Mouse (Mus musculus) liver, embryonic 12.5 days (tissue): Measurements from ENCODE around the gene Acap3. TPM values are rescaled to one million over a fixed set of nuclear protein-coding genes. Genes with fewer than 3 reads are reported as not detected.

Experiments used
- ATAC-seq: fragments of 200-750 bp; cut with Nextera tagmentation; 2 replicates; pipeline ENCODE4 v1.8.0; 2017; ENCODE audit warnings: moderate number of reproducible peaks, mild to moderate bottlenecking, moderate library complexity
- H3K27ac ChIP-seq: fragments of 300-500 bp; sonication (generic); 2 replicates; pipeline ENCODE4 v1.5.1; 2016; ENCODE audit warnings: mild to moderate bottlenecking
- H3K27me3 ChIP-seq: fragments of 300-500 bp; sonication (generic); replicated peaks from 2 replicates; pipeline ENCODE4 v1.6.1; 2016; ENCODE audit warnings: mild to moderate bottlenecking, moderate library complexity
- H3K36me3 ChIP-seq: fragments of 300-500 bp; sonication (generic); 2 replicates; pipeline ENCODE4 v1.6.1; 2016; ENCODE audit warnings: mild to moderate bottlenecking, moderate library complexity
- H3K4me1 ChIP-seq: fragments of 300-500 bp; sonication (generic); 2 replicates; pipeline ENCODE4 v1.6.1; 2016
- H3K4me2 ChIP-seq: fragments of 300-500 bp; sonication (generic); 2 replicates; pipeline ENCODE4 v1.6.1; 2016; ENCODE audit warnings: mild to moderate bottlenecking, moderate library complexity
- H3K4me3 ChIP-seq: fragments of 300-500 bp; sonication (generic); 2 replicates; pipeline ENCODE4 v1.5.1; 2016; ENCODE audit warnings: mild to moderate bottlenecking, moderate library complexity
- H3K9ac ChIP-seq: fragments of 300-500 bp; sonication (generic); 2 replicates; pipeline ENCODE4 v1.6.1; 2016; ENCODE audit warnings: mild to moderate bottlenecking, moderate library complexity
- H3K9me3 ChIP-seq: fragments of 300-500 bp; sonication (generic); replicated peaks from 2 replicates; pipeline ENCODE4 v1.6.1; 2016; ENCODE audit warnings: mild to moderate bottlenecking, moderate library complexity
- WGBS: fragments of 180-500 bp; shearing (Covaris S2); methylation state at CpG from one replicate; pipeline ENCODE4 v1.1.7; 2016; ENCODE audit not compliant: insufficient replicate concordance; 5-methylcytosine and 5-hydroxymethylcytosine counted together
- polyA plus RNA-seq: library from polyadenylated mRNA; unstranded; fragments of >200 nt; fragmentation: Nextera tagmentation; extraction: Ambion mirVana; gene quantifications from 2 replicates; pipeline ENCODE4 v1.2.1, GENCODE M21; 2016

The Acap3 gene
- polyA plus RNA-seq = 13.4 and 13.6 TPM in 2 replicates

GRCm38 (mm10) chr4:155891551-155892001, at the start of gene Acap3, which contains the start of gene Pusl1:
Gene Acap3 (plus strand): TSS chr4:155891822.
Gene Pusl1 (minus strand): TSS chr4:155891781.
- Histone ChIP-seq H3K9me3 (no peaks in the 10 kb centered on the region), H3K4me1 (peaks cover 49% of the 10 kb centered on the region), H3K9ac (peak within 1 kb of the TSS; percentile 85), H3K4me2 (peak within 1 kb of the TSS; percentile 100), H3K27me3 (no peaks in the 10 kb centered on the region), H3K27ac (peak within 1 kb of the TSS; percentile 92), H3K4me3 (peak within 1 kb of the TSS; percentile 79), H3K36me3 (peaks cover 51% of the 10 kb centered on the region)
- ATAC-seq = peak; percentile 84
- WGBS = under 1% methylated on average over 52 of the region's 52 CpGs

- peaks cover 45% of the 10 kb centered on the region for H3K4me1 ChIP-seq
- H3K4me3 ChIP-seq = no peak overlapping the region
- H3K4me2 ChIP-seq = no peak overlapping the region
- no peaks in the 10 kb centered on the region for H3K36me3 ChIP-seq
- WGBS = 73% methylated on average over 5 of the region's 5 CpGs
- peaks cover 51% of the 10 kb centered on the region for H3K27me3 ChIP-seq
- ATAC-seq = no peak
- no peak overlapping the region for H3K9ac ChIP-seq
- H3K27ac ChIP-seq = no peak overlapping the region
- no peaks in the 10 kb centered on the region for H3K9me3 ChIP-seq
Observed at GRCm38 (mm10) chr4:155843231-155843630, 48.4 kb upstream of the Acap3 start.

DNA sequence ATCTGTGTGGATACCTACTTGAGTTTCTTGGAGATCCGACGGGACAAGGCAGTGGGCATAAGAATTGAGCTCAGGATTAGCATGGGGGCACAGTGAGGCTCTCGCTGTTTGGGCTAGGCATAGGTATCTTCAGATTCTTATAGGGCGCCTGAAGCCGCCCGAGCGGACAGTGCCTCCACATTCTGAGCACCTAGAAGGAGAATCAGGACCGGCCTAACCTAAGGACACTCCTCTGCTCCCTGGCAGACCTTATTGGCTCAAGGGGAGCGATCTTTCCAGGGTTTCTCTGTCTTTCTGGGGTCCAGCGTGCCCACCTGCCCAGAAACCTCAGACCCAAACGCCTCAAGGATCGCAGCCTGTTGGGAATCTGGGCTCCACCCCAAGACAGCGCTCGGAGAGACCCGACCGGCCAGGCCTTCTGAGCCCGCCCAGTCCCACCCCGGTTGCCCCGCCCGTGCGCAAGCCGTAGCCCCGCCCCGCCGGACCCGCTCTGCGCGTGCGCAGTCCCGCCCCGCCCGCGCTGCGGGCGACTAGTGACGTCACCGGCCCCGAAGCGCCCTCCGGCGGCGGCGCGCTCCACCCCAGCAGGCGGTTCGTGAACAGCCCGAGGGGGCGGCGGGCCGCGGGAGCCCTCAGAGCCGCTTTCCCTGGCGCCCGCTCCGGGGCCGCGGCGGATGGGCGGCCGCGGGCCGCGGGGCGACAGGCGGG, 44.6 kb upstream of the Acap3 start, which contains the start of gene Dvl1:
TSS of gene Dvl1 (plus strand) at position 532 of the 708 bp plus-strand sequence.
- peak within 1 kb of the TSS; percentile 81 for H3K27ac ChIP-seq
- WGBS = 4% methylated on average over 43 of the region's 65 CpGs
- H3K4me3 ChIP-seq = peak within 1 kb of the TSS; percentile 90
- H3K36me3 ChIP-seq = no peaks in the 10 kb centered on the region
- peak within 1 kb of the TSS; percentile 99 for H3K4me2 ChIP-seq
- H3K4me1 ChIP-seq = peaks cover 42% of the 10 kb centered on the region
- H3K27me3 ChIP-seq = peaks cover 23% of the 10 kb centered on the region
- peak within 1 kb of the TSS; percentile 91 for H3K9ac ChIP-seq
- no peaks in the 10 kb centered on the region for H3K9me3 ChIP-seq
- ATAC-seq = peak; percentile 93

GRCm38 (mm10) chr4:155847591-155848352, 43.9 kb upstream of the Acap3 start:
- Histone ChIP-seq H3K9ac (peak overlapping the region; percentile 91), H3K4me2 (peak overlapping the region; percentile 99), H3K27ac (peak overlapping the region; percentile 81), H3K36me3 (no peaks in the 10 kb centered on the region), H3K27me3 (peaks cover 15% of the 10 kb centered on the region), H3K4me3 (peak overlapping the region; percentile 90), H3K9me3 (no peaks in the 10 kb centered on the region), H3K4me1 (peaks cover 42% of the 10 kb centered on the region)
- ATAC-seq = peak; percentile 70
- WGBS = 2% methylated on average over 61 of the region's 69 CpGs

DNA sequence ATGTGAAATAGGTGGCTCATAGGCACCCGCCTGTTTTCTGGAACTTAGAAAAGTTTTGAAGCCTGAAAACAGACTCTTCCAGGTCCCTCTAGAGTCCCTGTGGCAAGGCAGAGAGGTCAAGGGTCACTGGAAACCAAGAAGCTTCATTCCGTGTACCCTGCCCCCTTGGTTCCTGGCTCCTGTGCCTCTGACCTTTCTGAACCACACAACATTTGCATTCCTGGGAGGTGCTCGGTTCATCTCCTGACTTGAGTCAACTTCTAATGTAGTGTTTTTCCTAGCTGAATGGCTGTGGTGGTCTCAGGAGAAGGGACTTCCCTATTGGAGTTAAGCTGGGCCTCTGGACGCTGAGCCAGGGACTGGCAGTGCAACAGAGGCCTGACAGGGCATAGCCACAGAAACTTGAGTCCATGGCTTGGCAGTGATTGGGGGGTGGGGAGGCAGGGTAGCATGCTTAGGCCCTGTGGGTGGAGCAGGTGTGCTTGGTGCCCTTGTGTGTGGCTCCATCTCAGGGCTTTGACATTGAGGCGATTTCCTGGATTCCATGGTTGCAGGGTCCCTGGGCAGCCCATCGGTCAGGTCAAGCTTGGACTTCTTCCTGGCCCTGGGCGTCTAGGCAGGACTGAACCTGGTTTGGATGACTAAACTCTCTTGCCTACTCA, 43.1 kb upstream of the Acap3 start:
- Histone ChIP-seq H3K4me1 (peaks cover 42% of the 10 kb centered on the region), H3K9ac (peak overlapping the region; percentile 91), H3K27ac (no peak overlapping the region), H3K4me3 (peak overlapping the region; percentile 90), H3K4me2 (peak overlapping the region; percentile 99), H3K27me3 (peaks cover 7% of the 10 kb centered on the region), H3K36me3 (peaks cover 5% of the 10 kb centered on the region), H3K9me3 (no peaks in the 10 kb centered on the region)
- no peak for ATAC-seq
- 60% methylated on average over 7 of the region's 7 CpGs for WGBS

DNA sequence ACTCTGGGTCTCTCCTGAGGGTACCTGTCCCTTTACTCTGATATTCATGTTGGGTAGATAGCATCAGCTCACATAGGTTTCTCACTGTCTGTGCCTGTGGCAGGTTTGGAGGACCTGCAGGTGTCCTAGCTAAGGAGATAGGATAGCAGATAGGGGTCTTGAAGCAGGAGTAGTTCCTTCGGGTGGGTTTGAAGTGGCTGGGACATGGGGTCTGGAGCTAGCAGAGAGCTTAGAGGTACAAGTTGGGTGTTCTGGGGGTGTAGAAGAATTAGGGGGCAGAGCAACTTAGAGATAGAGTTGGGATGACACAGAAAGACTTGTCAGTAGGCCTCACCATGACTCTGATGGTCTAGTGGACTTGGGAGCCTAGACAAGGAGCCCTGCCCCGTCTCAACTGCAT, 42.2 kb upstream of the Acap3 start:
- H3K9ac ChIP-seq = no peak overlapping the region
- no peak overlapping the region for H3K27ac ChIP-seq
- H3K9me3 ChIP-seq = no peaks in the 10 kb centered on the region
- 74% methylated on average over 2 of the region's 2 CpGs for WGBS
- H3K36me3 ChIP-seq = peaks cover 14% of the 10 kb centered on the region
- no peak overlapping the region for H3K4me3 ChIP-seq
- H3K4me2 ChIP-seq = peak overlapping the region; percentile 99
- 0 out of 2 replicates have a peak, but pooled peaks cover 5% of the 10 kb centered on the region for H3K27me3 ChIP-seq
- peaks cover 42% of the 10 kb centered on the region for H3K4me1 ChIP-seq
- ATAC-seq = no peak

DNA sequence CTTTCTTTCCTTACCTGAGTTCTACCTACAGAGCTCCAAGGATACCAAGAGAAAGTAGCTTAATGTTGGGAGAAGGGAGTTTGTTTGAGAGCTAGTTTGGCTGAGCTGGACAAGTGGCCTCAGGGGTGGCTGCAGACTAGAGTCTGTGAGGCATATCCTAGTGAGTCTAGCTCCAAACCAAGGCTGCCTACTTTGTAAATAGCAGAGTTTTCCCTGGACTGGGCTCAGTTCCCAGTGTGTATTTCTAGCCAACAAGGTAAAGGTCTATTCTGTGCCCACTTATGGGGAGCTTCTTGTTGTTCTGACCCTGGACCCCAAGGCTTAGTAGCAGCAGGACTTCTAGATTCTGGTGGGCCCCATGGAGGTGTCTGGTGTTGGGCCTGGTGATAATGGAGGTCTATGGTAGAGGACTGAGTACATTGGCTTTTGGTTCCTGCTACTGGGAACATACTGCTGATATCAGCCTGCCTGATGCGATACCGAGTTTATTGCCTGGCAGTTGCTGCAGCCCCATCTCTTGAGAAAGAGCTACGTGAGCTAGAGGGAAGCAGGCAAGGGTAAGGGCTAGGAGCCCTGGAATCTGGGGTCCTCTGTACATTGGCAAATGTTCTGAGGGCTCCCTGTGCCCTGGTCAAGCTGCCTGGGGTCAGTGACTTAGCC, 41.7 kb upstream of the Acap3 start:
- Histone ChIP-seq H3K36me3 (peaks cover 19% of the 10 kb centered on the region), H3K27ac (no peak overlapping the region), H3K27me3 (0 out of 2 replicates have a peak, but pooled peaks cover 5% of the 10 kb centered on the region), H3K4me1 (peaks cover 42% of the 10 kb centered on the region), H3K9me3 (no peaks in the 10 kb centered on the region), H3K4me3 (no peak overlapping the region), H3K9ac (no peak overlapping the region), H3K4me2 (peak overlapping the region; percentile 99; the same call in 1 of the 2 replicates)
- ATAC-seq = no peak
- 73% methylated on average over 3 of the region's 3 CpGs for WGBS

GRCm38 (mm10) chr4:155851368-155851767, 40.3 kb upstream of the Acap3 start:
- peaks cover 53% of the 10 kb centered on the region for H3K4me1 ChIP-seq
- no peak overlapping the region for H3K9ac ChIP-seq
- H3K36me3 ChIP-seq = peaks cover 33% of the 10 kb centered on the region
- H3K27ac ChIP-seq = no peak overlapping the region
- no peaks in the 10 kb centered on the region for H3K9me3 ChIP-seq
- WGBS = 86% methylated on average over 3 of the region's 3 CpGs
- ATAC-seq = no peak
- H3K4me3 ChIP-seq = no peak overlapping the region
- no peak overlapping the region for H3K4me2 ChIP-seq
- no peaks in the 10 kb centered on the region for H3K27me3 ChIP-seq

DNA sequence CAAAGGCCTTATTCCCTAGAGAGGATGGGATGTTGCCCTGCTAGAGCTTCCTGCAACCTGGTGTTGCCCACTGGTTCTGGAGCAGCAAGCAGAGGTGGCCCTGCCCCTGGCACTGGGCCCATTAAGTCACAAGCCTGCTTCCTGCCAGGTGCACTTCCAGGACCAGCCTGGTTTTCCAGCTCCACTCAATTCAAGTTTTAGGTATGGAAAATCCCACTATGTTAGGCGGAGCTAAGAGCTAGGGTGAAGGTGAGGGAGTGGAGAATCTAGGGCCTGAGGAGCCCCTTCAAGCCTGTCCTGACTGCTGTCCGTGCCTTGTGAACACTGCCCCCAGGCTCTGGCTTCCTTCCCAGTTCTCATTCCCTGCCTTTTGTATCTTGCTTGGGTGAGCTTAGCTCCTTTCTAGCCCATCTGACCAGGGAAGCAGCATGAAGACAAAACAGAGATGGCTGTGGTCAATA, 39.6 kb upstream of the Acap3 start:
- Histone ChIP-seq H3K27me3 (no peaks in the 10 kb centered on the region), H3K4me2 (no peak overlapping the region), H3K4me3 (no peak overlapping the region), H3K9ac (no peak overlapping the region), H3K36me3 (peaks cover 40% of the 10 kb centered on the region), H3K9me3 (no peaks in the 10 kb centered on the region), H3K4me1 (peaks cover 53% of the 10 kb centered on the region), H3K27ac (no peak overlapping the region)
- 73% methylated on average over 2 of the region's 2 CpGs for WGBS
- ATAC-seq = no peak

DNA sequence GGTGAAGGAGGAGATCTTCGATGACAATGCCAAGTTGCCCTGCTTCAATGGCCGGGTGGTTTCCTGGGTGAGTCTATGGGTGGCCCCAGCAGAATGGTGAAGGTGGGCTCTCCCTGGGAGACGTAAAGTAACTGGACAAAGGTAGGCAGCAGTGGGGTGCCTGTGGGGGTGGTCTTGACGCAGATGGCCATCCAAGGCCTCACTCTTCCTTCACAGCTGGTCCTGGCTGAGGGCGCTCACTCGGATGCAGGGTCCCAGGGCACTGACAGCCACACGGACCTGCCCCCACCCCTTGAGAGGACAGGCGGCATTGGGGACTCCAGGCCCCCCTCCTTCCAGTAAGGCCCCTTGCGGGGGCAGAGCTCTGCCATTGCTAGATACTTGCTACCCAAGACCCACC, 38.2 kb upstream of the Acap3 start:
- no peak overlapping the region for H3K9ac ChIP-seq
- H3K4me1 ChIP-seq = peaks cover 49% of the 10 kb centered on the region
- H3K27me3 ChIP-seq = no peaks in the 10 kb centered on the region
- no peak for ATAC-seq
- H3K27ac ChIP-seq = no peak overlapping the region
- H3K9me3 ChIP-seq = no peaks in the 10 kb centered on the region
- 80% methylated on average over 9 of the region's 9 CpGs for WGBS
- no peak overlapping the region for H3K4me3 ChIP-seq
- H3K4me2 ChIP-seq = no peak overlapping the region
- H3K36me3 ChIP-seq = peaks cover 54% of the 10 kb centered on the region

DNA sequence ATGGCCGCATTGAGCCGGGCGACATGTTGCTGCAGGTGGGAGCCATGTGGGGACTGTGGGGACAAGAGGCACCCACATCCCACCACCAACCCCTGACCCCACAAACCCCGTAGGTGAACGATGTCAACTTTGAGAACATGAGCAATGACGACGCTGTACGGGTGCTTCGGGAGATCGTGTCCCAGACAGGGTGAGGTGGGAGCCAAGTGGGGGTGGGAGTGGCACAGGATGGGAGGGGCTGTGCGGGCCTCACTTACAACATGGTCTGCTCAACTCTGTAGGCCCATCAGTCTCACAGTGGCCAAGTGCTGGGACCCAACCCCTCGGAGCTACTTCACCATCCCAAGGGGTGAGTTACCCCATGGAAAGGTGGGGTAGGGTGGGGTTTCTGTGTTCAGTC, 36.6 kb upstream of the Acap3 start:
- H3K27me3 ChIP-seq = no peaks in the 10 kb centered on the region
- H3K4me2 ChIP-seq = no peak overlapping the region
- 93% methylated on average over 12 of the region's 12 CpGs for WGBS
- peaks cover 68% of the 10 kb centered on the region for H3K36me3 ChIP-seq
- H3K4me3 ChIP-seq = no peak overlapping the region
- no peak overlapping the region for H3K9ac ChIP-seq
- H3K4me1 ChIP-seq = peaks cover 33% of the 10 kb centered on the region
- no peak overlapping the region for H3K27ac ChIP-seq
- no peaks in the 10 kb centered on the region for H3K9me3 ChIP-seq
- ATAC-seq = no peak
